Comparison of ENCODE assay signal across 18 mouse cellular contexts in genomic region chr2:166241310-166241709, GRCm38 (mm10).
A peak's percentile ranks its signal among the peaks of the same experiment; 100 is the strongest.
DNase-seq lines count a peak whose midpoint lies in the region; TF ChIP-seq lines count a peak whose summit lies in the region.
"Had no signal": no experiment of that assay in that cellular context is flagged by ENCODE, and none has a peak within 500 bp of the region (broad histone marks: within the 10 kb centered on the region; RNA-seq: fewer than 3 reads in every experiment).

No protein-coding gene starts in this region.

- intact Hi-C loops in left cerebral cortex, postnatal 25 days (cut with DNase I) = loop anchor here (2.0 to 5.0 kb wide), 2 partner anchors 191 to 321 kb away; no protein-coding TSS in a partner anchor

- peak; percentile 44 to 69 for DNase-seq in layer of hippocampus, adult 2 months (ENCODE audit: low spot score in 2 of 2)
- DNase-seq in layer of hippocampus, adult 9-10 months (ENCODE audit: low spot score) = no peak
- peak; percentile 53 to 77 for DNase-seq in frontal cortex, adult 2 months (ENCODE audit: extremely low spot score in 1 of 2, low spot score in 1 of 2)
- DNase-seq in left cerebral cortex, postnatal 25 days (ENCODE audit: low spot score in 2 of 2) = peak; percentile 37 to 85
- peak; percentile 61 for DNase-seq in telencephalon, adult 2 months (ENCODE audit: low read depth, low spot score)
- no peak for DNase-seq in cerebellum, postnatal 14 days
- DNase-seq in Muller cell, postnatal 12 days (ENCODE audit: inconsistent ontology term) = no peak
- DNase-seq: cerebellum, adult 2 months; kidney, adult 9 months; kidney, postnatal 25 days; liver, embryonic 13.5 days; lung, embryonic 14.5 days; lung, postnatal 36 days; spleen, adult 18-20 months; thymus, postnatal 36 days had no signal

- TF ChIP-seq CTCF in layer of hippocampus, adult 2 months (conservative IDR thresholded peaks at IDR 0.05) = no peak

- H3K27ac ChIP-seq in layer of hippocampus, adult 2 months = no peak overlapping the region
- H3K27ac ChIP-seq: embryonic facial prominence, embryonic 12.5 days; heart, embryonic 10.5 days; hindbrain, embryonic 13.5 days; liver, embryonic 13.5 days had no signal

- H3K4me3 ChIP-seq in layer of hippocampus, adult 2 months = no peak overlapping the region
- H3K4me3 ChIP-seq: embryonic facial prominence, embryonic 12.5 days; heart, embryonic 10.5 days; hindbrain, embryonic 13.5 days; liver, embryonic 13.5 days had no signal

Comparison
In these comparisons a context has a peak if more than half of its experiments do, and no peak if none do; other contexts are left out.
1. DNase-seq: peak in layer of hippocampus, adult 2 months (2 of 2), frontal cortex, adult 2 months (2 of 2), left cerebral cortex, postnatal 25 days (2 of 2) and telencephalon, adult 2 months (single experiment); none in layer of hippocampus, adult 9-10 months (single experiment), cerebellum, postnatal 14 days (0 of 2) and Muller cell, postnatal 12 days (single experiment).